Mouse (Mus musculus): ENCODE results near the gene Zfp281.

The Zfp281 gene

GRCm38 (mm10) chr1:136624146-136625018, at the start of gene Zfp281:
Zfp281 (plus strand) TSS chr1:136624901.
- peak; percentile 95 to 96 for DNase-seq (ENCODE audit: low spot score in 2 of 2)

GRCm38 (mm10) chr1:136577890-136578663, 46.6 kb upstream of the Zfp281 start:
- no peak for DNase-seq (ENCODE audit: low spot score in 2 of 2)

DNA sequence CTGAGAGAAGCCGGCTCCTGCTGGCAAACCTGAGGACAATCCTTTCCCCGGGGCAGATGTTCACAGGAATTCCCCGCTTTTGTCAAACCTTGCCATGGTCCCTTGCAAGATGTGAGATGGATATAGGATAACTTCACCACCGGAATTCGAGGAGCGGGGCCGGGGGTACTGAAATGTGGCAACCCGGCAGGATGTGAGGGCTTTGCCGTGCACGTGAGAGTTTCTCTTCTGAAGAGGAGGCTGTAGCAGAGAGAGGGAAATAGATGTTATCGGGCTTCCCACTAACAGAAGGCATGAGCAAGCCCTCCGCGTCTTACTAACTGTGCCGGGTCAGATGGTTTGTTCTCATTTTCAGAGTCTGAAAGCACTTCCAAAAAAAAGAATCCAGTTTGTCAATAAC, 45.3 kb upstream of the Zfp281 start:
- DNase-seq (ENCODE audit: low spot score in 2 of 2), result no peak

DNA sequence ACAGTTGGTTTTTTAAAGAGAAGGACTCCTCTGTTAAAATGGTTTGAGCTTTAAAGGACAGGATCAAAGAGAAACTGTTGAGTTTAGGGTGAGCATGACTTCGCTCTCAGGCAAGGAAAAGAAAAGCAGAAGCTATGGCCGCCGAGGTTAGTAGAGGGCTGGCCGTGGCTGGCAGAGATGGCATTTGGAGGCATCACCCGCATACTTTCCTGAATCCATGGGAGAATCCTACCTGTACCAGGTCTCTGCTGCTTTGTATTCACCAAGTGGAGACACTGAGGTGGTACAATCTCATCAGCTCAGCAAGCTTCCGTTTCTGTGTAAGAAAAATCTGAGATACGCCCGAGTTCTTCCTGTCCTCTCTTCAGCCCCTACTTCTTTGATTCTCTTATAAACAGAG, 44.4 kb upstream of the Zfp281 start:
- no peak for DNase-seq (ENCODE audit: low spot score in 2 of 2)

DNA sequence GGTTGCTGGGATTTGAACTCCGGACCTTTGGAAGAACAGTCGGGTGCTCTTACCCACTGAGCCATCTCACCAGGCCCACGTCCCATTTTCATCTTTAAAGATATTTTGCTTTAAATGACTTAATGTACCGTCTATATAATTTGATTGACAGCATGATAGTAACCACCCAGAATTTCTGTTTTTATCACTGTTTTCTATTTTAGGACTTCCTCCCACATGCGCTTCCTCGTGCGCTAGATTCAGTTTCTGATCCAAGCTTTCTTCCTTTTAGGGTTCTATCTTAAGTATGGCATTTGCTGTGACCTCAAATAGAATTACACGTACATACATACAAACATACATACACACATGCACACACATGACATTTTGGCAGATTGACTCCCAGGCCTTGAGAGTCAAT, 42.9 kb upstream of the Zfp281 start:
- DNase-seq (ENCODE audit: low spot score in 2 of 2), result no peak

DNA sequence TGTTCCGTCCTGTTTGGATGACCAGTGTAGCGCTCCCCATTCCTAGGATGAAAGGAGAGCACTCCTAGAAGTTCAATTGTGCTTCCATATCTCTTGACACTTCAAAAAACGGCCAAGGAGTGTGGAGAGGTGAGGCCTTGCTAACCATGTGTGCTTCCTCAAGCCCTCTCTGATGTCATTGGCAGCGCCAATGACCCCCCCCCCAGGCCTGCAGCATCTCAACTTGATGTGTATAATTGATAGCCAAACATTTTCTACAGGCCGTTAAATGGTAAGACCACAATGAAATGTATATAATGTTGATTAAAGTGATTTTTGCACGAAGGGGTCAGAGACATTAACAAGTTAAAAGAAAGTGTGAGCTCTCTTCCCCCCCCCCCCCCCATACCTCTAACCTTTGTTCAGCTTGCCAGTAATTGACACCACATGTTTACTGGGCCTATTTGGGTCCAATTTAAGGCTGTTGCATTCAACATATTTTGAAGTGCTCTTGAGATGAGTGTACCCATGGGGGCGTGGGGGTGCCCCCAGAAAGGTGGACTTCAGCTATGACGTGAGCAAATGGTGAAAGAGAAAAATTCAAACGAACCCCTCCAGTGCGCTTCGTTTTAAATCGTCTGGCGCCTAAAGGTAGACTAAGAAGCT, 36.8 kb upstream of the Zfp281 start:
- no peak for DNase-seq (ENCODE audit: low spot score in 2 of 2)

DNA sequence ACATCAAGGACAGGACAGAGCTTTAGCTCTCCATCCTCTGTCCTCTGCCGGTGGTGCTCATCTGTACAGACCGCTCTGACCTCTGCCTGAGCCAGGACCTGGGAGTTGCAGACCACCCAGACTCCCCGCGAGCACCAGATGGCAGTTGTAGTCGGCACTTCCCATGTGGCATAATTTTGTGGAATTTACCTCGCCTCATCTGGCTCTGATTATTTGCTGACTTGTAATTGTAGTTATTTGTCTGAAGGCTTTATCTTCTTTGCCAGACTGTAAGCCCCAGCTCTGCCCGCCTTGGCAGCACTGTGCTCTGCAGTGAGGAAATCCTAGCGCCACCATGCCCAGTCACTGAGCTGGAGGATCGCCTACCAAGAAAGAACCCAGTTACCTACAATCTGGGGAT, 35.8 kb upstream of the Zfp281 start:
- DNase-seq (ENCODE audit: low spot score in 2 of 2), result no peak

DNA sequence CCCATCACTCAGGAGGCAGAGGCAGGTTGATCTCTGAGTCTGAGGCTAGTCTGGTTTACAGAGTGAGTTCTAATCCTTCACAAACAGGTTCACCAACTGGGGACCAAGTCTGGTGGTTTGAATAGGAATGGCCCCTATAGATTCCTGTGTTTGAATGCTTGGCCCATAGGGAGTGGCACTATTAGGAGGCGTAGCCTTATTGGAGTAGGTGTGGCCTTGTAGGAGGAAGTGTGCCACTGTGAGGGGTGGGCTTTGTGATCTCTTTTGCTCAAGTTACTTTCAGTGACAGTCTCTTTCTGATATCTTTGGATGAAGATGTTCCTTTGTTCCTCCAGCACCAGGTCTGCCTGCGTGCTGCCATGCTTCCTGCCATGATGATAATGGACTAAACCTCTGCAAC, 32.0 kb upstream of the Zfp281 start:
- DNase-seq (ENCODE audit: low spot score in 2 of 2), result no peak

- no peak for DNase-seq (ENCODE audit: low spot score in 2 of 2)
Observed at GRCm38 (mm10) chr1:136594235-136594850, 30.4 kb upstream of the Zfp281 start.

DNA sequence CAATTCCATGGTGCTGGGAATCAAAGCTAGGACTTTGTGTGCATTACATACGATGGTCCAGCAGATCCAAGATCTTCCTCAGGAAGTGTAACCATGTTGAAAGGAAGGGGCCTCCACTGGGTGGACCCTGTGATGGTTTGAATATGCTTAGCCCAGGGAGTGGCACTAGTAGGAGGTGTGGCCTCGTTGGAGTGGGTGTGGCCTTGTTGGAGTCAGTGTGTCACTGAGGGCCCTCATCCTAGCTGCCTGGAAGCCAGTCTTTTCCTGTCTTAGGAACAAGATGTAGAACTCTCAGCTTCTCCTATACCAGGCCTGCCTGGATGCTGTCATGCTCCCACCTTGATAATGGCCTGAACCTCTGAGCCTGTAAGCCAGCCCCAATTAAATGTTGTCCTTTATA, 27.9 kb upstream of the Zfp281 start:
- no peak for DNase-seq (ENCODE audit: low spot score in 2 of 2)

DNA sequence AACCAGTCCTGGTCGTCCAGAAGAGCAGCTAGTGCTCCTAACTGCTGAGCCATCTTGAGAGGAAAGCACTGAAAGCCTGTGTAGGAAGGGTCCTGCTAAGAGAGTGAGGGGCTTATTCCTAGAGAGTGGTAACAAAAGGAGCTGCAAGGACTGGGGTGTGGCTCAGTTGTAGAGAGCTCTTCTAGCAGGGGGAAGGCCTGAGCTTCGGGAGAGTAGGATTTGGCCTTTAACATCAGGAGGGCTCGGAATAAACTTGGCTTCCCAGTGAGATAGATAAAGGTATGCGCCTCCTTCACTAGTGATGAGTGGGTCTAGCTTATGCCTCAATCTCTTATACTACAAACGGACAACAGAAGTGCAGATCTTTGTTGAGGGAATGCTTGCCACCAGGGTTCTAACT, 26.4 kb upstream of the Zfp281 start:
- no peak for DNase-seq (ENCODE audit: low spot score in 2 of 2)

DNA sequence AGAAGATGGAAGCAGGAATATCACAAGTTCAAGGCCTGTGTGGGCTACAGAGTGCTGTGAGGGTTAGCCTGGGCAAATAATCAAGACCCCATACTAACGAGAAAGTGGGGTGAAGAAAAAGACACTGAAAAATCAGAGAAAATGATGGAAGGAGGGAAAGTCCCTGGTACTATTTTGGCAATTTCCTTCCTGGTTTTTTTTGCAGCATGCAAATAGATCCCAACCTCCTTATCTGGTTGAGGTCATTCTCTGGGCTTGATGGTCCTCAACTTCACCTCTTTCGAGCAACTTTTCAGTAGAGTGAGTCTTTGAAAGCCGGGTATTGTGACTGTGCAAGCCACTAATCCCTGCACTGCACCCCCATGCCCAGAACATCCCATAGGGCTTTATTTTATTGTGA, 24.6 kb upstream of the Zfp281 start:
- no peak for DNase-seq (ENCODE audit: low spot score in 2 of 2)

GRCm38 (mm10) chr1:136600647-136601345, 23.9 kb upstream of the Zfp281 start:
- no peak for DNase-seq (ENCODE audit: low spot score in 2 of 2)

- no peak for DNase-seq (ENCODE audit: low spot score in 2 of 2)
Observed at GRCm38 (mm10) chr1:136601346-136601888, 23.3 kb upstream of the Zfp281 start.

GRCm38 (mm10) chr1:136602303-136602702, 22.4 kb upstream of the Zfp281 start:
- DNase-seq (ENCODE audit: low spot score in 2 of 2), result no peak

- no peak for DNase-seq (ENCODE audit: low spot score in 2 of 2)
Observed at GRCm38 (mm10) chr1:136604190-136604589, 20.5 kb upstream of the Zfp281 start.

DNA sequence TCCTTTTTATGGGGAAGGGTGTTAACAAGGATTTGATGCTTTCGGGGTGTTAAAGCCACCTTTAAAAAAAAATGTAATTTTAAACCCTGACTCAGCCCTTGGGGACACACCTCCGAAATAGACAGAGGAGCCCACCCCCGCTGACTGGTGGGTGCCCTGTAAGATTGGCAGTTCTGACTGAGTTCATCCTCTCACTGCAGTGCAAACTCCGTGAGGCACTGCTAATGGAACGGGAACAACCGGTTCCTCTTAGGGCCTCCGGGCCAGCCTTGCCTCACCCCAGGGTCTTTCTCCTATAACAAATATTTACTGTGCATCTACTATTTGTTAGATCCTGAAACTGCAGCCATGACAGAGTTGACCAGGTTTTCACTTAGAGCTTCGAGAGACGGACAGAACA, 18.9 kb upstream of the Zfp281 start:
- no peak for DNase-seq (ENCODE audit: low spot score in 2 of 2)

- no peak for DNase-seq (ENCODE audit: low spot score in 2 of 2)
Observed at GRCm38 (mm10) chr1:136606278-136606677, 18.4 kb upstream of the Zfp281 start.

DNA sequence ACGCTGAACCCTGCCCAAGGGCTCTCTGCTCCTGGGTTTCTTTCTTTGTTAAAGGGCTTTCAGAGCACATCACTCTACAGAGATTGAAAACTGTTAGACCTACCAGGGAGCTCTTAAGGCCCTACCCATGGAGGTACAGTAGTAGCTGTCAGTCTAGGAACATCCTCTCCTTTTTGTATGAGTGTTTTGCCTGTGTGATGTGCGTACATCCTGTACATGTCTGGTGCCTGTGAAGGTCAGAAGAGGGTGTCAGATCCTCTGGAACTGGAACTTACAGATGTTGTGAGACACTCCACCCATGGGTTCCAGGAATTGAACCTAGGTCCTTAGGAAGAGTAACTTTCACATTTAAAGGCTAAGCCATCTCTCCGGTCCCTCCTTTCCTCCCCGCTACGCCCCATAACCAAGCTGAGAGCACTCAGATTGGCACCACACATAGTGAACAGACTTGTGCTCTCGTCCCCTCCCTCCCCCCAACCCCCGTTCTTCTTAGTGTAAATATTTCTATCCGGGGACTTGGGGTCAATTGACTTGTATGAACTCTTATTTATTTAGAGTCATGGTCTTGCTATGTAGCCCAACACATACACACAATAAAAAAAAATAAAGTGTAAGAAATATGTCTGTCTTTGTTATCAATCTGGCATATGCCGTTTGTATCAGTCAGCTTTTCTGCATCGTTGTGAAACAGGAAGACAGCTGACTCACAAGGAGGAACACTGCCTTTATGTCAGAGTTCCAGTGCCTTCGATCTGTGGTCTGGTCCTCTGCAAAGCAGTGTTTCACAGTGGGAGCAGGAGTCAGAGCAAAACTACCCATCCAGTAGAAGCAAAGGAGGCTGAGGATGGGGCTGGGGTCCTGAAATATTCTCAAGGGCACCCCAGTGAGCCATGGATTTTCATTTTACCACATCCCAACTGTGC, 16.1 kb upstream of the Zfp281 start:
- no peak for DNase-seq (ENCODE audit: low spot score in 2 of 2)

DNA sequence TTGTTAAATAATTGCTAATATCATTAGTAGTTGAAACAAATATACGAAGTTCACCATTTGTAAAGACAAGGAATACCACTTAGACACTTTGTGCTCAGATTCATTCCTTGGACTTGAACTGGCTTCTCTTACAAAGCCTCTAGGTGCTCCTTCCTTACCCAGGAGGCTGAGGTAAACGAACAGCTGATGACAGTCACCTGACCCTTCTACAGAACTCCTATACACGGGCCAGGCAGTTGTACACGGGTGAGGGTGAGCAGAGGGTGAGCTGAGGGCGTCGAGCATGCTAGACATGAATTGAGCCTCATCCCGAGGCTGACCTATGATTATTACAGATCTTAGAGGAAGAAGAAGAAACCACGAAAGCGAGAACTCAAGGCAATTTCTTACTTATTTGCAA, 12.9 kb upstream of the Zfp281 start:
- no peak for DNase-seq (ENCODE audit: low spot score in 2 of 2)

Measured in urinary bladder, postnatal 4 days (tissue).